Mouse (Mus musculus): ENCODE data around the gene Rictor. TPM values are rescaled to one million over a fixed set of nuclear protein-coding genes. Genes with fewer than 3 reads are reported as not detected.

The Rictor gene
- total RNA-seq, 1 experiment from 2014 or later = 62.3 TPM

Other genes with a start within 250 kb of the Rictor start
- gene Fyb, start 185.5 kb upstream of the Rictor start, total RNA-seq (2017) = 384 to 678 TPM (median 449 TPM) in 3 replicates
- gene Osmr, start 166.6 kb downstream of the Rictor start, total RNA-seq (2017) = not detected in 3 replicates